8 mouse cellular contexts compared by ENCODE assay signal in genomic region chr8:92674244-92675128, GRCm38 (mm10). TPM values are rescaled to one million over a fixed set of nuclear protein-coding genes. Genes with fewer than 3 reads are reported as not detected.
DNase-seq lines count a peak whose midpoint lies in the region; ATAC-seq lines count a peak whose summit lies in the region.

Gene Irx6, plus strand, starts transcription at chr8:92674288.

- DNase-seq in kidney, postnatal 14 days, result no peak
- peak; percentile 47 for DNase-seq in embryonic facial prominence, embryonic 11.5 days (ENCODE audit: low spot score)
- peak; percentile 52 for DNase-seq in neural tube, embryonic 11.5 days (ENCODE audit: low spot score)
- no peak for DNase-seq in urinary bladder, adult 2 months (ENCODE audit: low spot score)
- no peak for DNase-seq in ovary, postnatal 10 days (ENCODE audit: low spot score)

- H3K4me2 ChIP-seq in kidney, embryonic 16.5 days (replicated peaks; ENCODE audit: low read depth, low read length), result peak within 1 kb of the TSS; percentile 89
- H3K4me2 ChIP-seq in embryonic facial prominence, embryonic 11.5 days (ENCODE audit: low read depth, low read length), result peak within 1 kb of the TSS; percentile 92
- peak within 1 kb of the TSS; percentile 71 for H3K4me2 ChIP-seq in hindbrain, embryonic 15.5 days
- H3K4me2 ChIP-seq in neural tube, embryonic 11.5 days (ENCODE audit: low read depth), result peak within 1 kb of the TSS; percentile 96

- H3K4me1 ChIP-seq in kidney, embryonic 16.5 days (ENCODE audit: insufficient read depth, low read length), result peaks cover 19% of the 10 kb centered on the region
- H3K4me1 ChIP-seq in embryonic facial prominence, embryonic 11.5 days (ENCODE audit: control insufficient read depth, insufficient read depth, low read length), result peaks cover 6% of the 10 kb centered on the region
- peaks cover 40% of the 10 kb centered on the region for H3K4me1 ChIP-seq in hindbrain, embryonic 15.5 days (replicated peaks)
- peaks cover 16% of the 10 kb centered on the region for H3K4me1 ChIP-seq in neural tube, embryonic 11.5 days (ENCODE audit: control insufficient read depth, insufficient read depth, low read length)

- no peak within 1 kb of the TSS for H3K27ac ChIP-seq in kidney, embryonic 16.5 days (ENCODE audit: low read length)
- H3K27ac ChIP-seq in embryonic facial prominence, embryonic 11.5 days (replicated peaks; ENCODE audit: low read depth, low read length), result no peak within 1 kb of the TSS
- H3K27ac ChIP-seq in hindbrain, embryonic 15.5 days (replicated peaks), result no peak within 1 kb of the TSS
- no peak within 1 kb of the TSS for H3K27ac ChIP-seq in neural tube, embryonic 11.5 days (ENCODE audit: low read depth, low read length)

- H3K9me3 ChIP-seq in kidney, embryonic 16.5 days (ENCODE audit: low read length), result no peaks in the 10 kb centered on the region
- H3K9me3 ChIP-seq in embryonic facial prominence, embryonic 11.5 days (replicated peaks; ENCODE audit: control insufficient read depth, low read length), result no peaks in the 10 kb centered on the region
- H3K9me3 ChIP-seq in hindbrain, embryonic 15.5 days, result no peaks in the 10 kb centered on the region
- H3K9me3 ChIP-seq in neural tube, embryonic 11.5 days (ENCODE audit: control insufficient read depth, low read length), result no peaks in the 10 kb centered on the region

- no peaks in the 10 kb centered on the region for H3K36me3 ChIP-seq in kidney, embryonic 16.5 days (ENCODE audit: insufficient read depth, low read length)
- no peaks in the 10 kb centered on the region; the same call in 1 of the 2 replicates for H3K36me3 ChIP-seq in embryonic facial prominence, embryonic 11.5 days (replicated peaks; ENCODE audit: control insufficient read depth, insufficient read depth, low read depth, low read length)
- H3K36me3 ChIP-seq in hindbrain, embryonic 15.5 days, result no peaks in the 10 kb centered on the region
- no peaks in the 10 kb centered on the region for H3K36me3 ChIP-seq in neural tube, embryonic 11.5 days (ENCODE audit: control insufficient read depth, insufficient read depth, low read length)

- ATAC-seq in kidney, embryonic 16.5 days (ENCODE audit: low FRiP score, low TSS enrichment), result no peak
- no peak for ATAC-seq in embryonic facial prominence, embryonic 11.5 days (replicated peaks; ENCODE audit: insufficient number of reproducible peaks, low FRiP score, low TSS enrichment, low read depth)
- ATAC-seq in hindbrain, embryonic 15.5 days (ENCODE audit: low FRiP score, low read depth), result no peak
- peak; percentile 21; the same call in 1 of the 2 replicates for ATAC-seq in neural tube, embryonic 11.5 days (ENCODE audit: insufficient read depth, low FRiP score, low TSS enrichment)
- no peak for ATAC-seq in megakaryocyte-erythroid progenitor cell, adult 5-6 weeks (replicated peaks; ENCODE audit: low FRiP score, low TSS enrichment, poor library complexity, severe bottlenecking)

- peak within 1 kb of the TSS; percentile 54 for H3K4me3 ChIP-seq in kidney, embryonic 16.5 days (ENCODE audit: low read length)
- H3K4me3 ChIP-seq in embryonic facial prominence, embryonic 11.5 days (ENCODE audit: low read depth, low read length), result peak within 1 kb of the TSS; percentile 48
- peak within 1 kb of the TSS; percentile 38 for H3K4me3 ChIP-seq in hindbrain, embryonic 15.5 days
- peak within 1 kb of the TSS; percentile 46 for H3K4me3 ChIP-seq in neural tube, embryonic 11.5 days (ENCODE audit: low read depth, low read length)

- under 1% methylated on average over 59 of the region's 62 CpGs for WGBS in kidney, embryonic 16.5 days
- WGBS in embryonic facial prominence, embryonic 11.5 days, result 2% methylated on average over 59 of the region's 62 CpGs
- 1% methylated on average over 55 of the region's 62 CpGs for WGBS in hindbrain, embryonic 15.5 days
- WGBS in neural tube, embryonic 11.5 days, result under 1% methylated on average over 57 of the region's 62 CpGs

- peaks cover 94% of the 10 kb centered on the region for H3K27me3 ChIP-seq in kidney, embryonic 16.5 days (ENCODE audit: insufficient read depth, low read length)
- H3K27me3 ChIP-seq in embryonic facial prominence, embryonic 11.5 days (ENCODE audit: control insufficient read depth, insufficient read depth, low read length), result peaks cover 64% of the 10 kb centered on the region
- H3K27me3 ChIP-seq in hindbrain, embryonic 15.5 days, result peaks cover 77% of the 10 kb centered on the region
- peaks cover 57% of the 10 kb centered on the region for H3K27me3 ChIP-seq in neural tube, embryonic 11.5 days (ENCODE audit: control insufficient read depth, insufficient read depth, low read length)

- H3K9ac ChIP-seq in kidney, embryonic 16.5 days (replicated peaks; ENCODE audit: low read length), result peak within 1 kb of the TSS; percentile 62; the same call in 1 of the 2 replicates
- peak within 1 kb of the TSS; percentile 48 for H3K9ac ChIP-seq in embryonic facial prominence, embryonic 11.5 days (replicated peaks; ENCODE audit: low read length)
- 0 out of 2 replicates have a peak within 1 kb of the TSS, but pooled peaks have one; percentile 16 for H3K9ac ChIP-seq in hindbrain, embryonic 15.5 days
- H3K9ac ChIP-seq in neural tube, embryonic 11.5 days (ENCODE audit: low read length), result peak within 1 kb of the TSS; percentile 53

RNA-seq across cellular contexts. Expression of gene Irx6, which starts in this region (rescaled TPM):
- 0.05 and 0.14 TPM in 2 replicates for polyA plus RNA-seq in kidney, embryonic 16.5 days (2015; fragmentation: Nextera tagmentation; extraction: Ambion mirVana)
- polyA plus RNA-seq in embryonic facial prominence, embryonic 11.5 days (2014; fragmentation: Nextera tagmentation; extraction: Ambion mirVana), result 0.72 and 0.84 TPM in 2 replicates
- polyA plus RNA-seq in hindbrain, embryonic 15.5 days (2015; fragmentation: Nextera tagmentation; extraction: Ambion mirVana), result 2.4 and 5.6 TPM in 2 replicates
- 2.0 and 2.3 TPM in 2 replicates for polyA plus RNA-seq in neural tube, embryonic 11.5 days (2014; fragmentation: Nextera tagmentation; extraction: Ambion mirVana)
- not detected in 2 replicates for polyA plus RNA-seq in urinary bladder, adult 2 months (2012; rRNA removed)
- total RNA-seq in megakaryocyte-erythroid progenitor cell, adult 5-6 weeks (2014; fragmentation: Nextera tagmentation), result not detected in 2 replicates
- not detected in 2 replicates for total RNA-seq in megakaryocyte-erythroid progenitor cell, adult 5-6 weeks (2017)

Comparison
In these comparisons a context has a peak if more than half of its experiments do, and no peak if none do; other contexts are left out.
1. Peak in DNase-seq, H3K4me3 ChIP-seq, H3K9ac ChIP-seq and H3K4me2 ChIP-seq in embryonic facial prominence, embryonic 11.5 days; RNA of the gene not detected or under 1 TPM.